Mouse (Mus musculus): Measurements from ENCODE around the gene Igfn1.

DNA sequence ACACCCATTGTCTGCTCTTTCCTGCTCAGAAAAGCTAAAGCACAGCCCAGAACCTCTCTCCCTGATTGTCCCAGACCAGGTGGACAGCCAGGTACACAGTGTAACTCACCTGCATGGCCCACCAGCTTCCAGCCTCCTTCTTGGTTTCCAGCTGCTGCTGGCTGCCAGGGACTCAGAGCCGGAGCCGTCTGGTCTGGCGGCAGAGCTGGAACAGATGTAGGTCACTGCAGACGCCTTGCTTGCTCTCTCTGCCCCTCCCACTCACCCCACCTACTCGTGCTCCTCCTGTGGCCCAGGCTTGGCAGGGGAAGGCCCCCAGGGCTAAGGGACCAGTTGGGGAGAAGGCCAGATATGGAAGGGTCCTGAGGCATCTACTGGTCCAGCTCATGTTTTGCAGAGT, 22.0 kb downstream of the Igfn1 start:
- TF ChIP-seq CTCF (IDR thresholded peaks at IDR 0.05; ENCODE audit: extremely low read depth, insufficient read depth, insufficient read length, insufficient replicate concordance), result no peak
- TF ChIP-seq POLR2A (IDR thresholded peaks at IDR 0.05; ENCODE audit: low read depth, low read length), result no peak
